Mouse (Mus musculus) erythroblast, adult 5-6 weeks (primary cell): ENCODE results near the gene Olfr342. TPM values are rescaled to one million over a fixed set of nuclear protein-coding genes. Genes with fewer than 3 reads are reported as not detected.

ENCODE experiments used
- ATAC-seq: replicated peaks from 2 replicates; pipeline ENCODE4 v1.8.0; 2016; ENCODE audit warnings: moderate number of reproducible peaks, mild to moderate bottlenecking, moderate TSS enrichment, inconsistent platforms; ENCODE audit not compliant: poor library complexity, low FRiP score, severe bottlenecking
- total RNA-seq, 2 experiments: library from RNA; stranded (forward) in 1 of 2; stranded (reverse) in 1 of 2; fragments of 150-400 nt in 1 of 2; fragments of 200-764, 138-1000 nt in 1 of 2; gene quantifications; 2 replicates each; pipeline versions ENCODE4 v1.2.3 to v1.2.4; 2015 to 2017; ENCODE audit warnings: low replicate concordance in 2 of 2

Gene Olfr342
- total RNA-seq (2015; ENCODE audit: low replicate concordance) (not detected in 2 replicates), total RNA-seq (2017; ENCODE audit: low replicate concordance) (not detected in 2 replicates)

DNA sequence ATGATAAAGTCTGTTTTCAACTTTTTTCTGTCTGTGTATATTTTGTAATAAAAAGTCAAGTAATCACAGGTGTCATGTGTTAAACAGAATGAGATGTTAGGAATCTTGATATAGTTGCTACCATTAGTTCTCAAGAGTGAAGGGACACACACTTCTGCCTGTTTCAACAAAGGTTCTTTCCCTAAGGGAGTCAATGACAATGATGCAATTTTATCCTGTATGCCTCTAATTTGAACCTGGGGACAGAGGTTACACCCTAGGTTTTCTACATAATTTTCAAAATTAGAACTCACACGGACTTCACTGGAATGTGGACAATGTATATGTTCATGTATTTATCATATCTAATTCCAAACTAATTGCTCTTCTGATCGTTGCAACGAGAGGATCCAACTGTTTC lies at the start of gene Olfr342:
TSS of gene Olfr342 (plus strand) at position 301 of the 400 bp plus-strand sequence.
- ATAC-seq, result no peak

DNA sequence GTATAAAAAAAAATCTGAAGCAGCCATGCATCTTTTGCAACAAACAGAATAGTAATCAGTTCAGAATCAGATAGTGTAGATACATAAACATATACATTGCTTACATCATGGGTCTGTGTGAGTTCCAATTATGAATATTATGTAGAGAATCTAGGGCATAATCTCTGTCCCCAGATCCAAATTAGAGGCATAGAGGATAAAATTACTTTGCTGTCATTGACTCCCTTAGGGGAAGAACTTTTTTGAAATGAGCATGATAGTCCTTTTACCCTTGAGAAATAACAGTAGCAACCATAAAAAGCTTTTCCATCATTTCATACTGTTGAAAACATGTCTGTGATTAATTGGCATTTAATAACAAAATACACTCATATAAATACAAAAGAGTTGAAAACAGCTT lies 42.4 kb upstream of the Olfr342 start, which contains the start of gene Olfr341:
TSS of gene Olfr341 (minus strand) at position 101 of the 400 bp plus-strand sequence.
- ATAC-seq, result no peak

DNA sequence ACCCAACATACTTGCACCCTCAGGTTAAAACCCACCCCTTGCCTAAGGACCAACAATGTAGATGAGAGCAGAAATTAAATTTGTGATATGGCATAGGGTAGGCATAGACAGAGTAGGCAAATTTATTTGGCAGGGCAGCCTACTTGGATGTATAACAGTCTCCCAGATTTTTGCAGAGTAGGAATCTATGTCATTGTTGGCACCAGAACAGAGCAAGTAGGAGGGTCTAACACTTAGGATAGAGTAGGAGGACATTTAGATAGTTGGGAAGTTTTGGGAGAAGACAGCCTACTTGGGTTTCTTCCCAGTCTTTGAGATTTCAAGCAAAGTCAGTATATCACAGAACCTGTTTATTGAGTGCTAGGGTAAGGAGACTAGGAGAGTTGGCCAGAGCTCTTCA lies 40.4 kb downstream of the Olfr342 start:
- no peak for ATAC-seq

DNA sequence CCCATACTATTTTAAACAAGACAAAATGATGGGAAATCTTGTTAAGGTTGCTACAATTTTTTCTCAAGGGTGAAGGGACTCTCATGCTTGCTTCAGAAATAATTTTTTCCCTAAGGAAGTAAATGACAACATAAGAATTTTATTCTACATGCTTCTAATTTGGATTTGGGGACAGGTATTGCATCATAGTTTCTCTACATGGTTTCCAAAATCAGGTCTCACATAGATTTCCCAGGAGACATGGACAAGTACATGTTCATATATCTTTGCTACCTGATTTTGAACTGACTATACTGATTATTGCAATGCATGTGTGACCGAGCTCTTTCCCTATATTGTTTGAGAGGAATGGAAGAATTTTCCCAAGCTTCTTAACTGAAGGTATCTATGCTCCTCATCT lies 41.6 kb downstream of the Olfr342 start, which contains the start of gene Olfr344:
TSS of gene Olfr344 (plus strand) at position 301 of the 400 bp plus-strand sequence.
- no peak for ATAC-seq

DNA sequence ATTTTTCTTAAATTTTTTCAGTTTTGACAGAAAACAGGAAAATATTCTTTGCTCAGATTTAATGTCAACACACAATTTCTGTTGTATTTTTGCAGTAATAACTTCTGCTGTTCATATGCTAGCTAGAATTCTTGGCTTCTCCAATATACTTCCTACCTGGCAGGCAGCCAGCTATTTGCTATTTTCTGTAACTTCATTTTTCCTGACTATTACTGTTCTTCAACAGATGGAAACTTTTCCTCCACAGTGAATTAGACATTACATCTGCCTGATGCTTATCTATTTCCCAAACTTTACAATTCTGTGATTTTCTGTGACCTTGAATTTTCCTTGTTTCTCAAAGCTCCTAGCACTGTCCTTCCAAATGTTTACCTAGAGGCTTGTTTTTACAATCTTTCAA lies 42.2 kb downstream of the Olfr342 start:
- ATAC-seq, result no peak

DNA sequence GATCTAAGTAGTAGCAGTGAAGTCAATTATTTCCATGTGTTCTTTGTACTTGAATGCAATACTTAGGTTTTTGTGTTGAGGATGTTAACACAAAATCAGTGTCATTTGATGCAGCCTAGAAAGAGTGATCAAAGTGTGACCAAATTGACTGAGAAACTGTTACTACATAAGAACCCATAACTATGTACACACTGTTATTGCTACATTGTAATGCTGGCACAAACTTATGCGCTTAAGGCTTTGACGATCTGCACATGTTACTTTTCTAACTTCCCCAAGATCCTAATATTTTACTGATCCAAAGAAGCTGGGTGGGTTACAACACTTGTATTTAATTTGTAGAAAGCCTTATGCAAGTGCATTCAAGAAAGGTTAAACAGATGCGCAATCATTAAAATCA lies 43.0 kb downstream of the Olfr342 start:
- no peak for ATAC-seq

Other genes starting within 250 kb of the Olfr342 start
- gene Olfr338, start 151.5 kb upstream of the Olfr342 start, total RNA-seq (2015; ENCODE audit: low replicate concordance), result not detected in 2 replicates
- not detected in 2 replicates for gene Olfr338, start 151.5 kb upstream of the Olfr342 start, total RNA-seq (2017; ENCODE audit: low replicate concordance)
- not detected in 2 replicates for gene Olfr339, start 106.1 kb upstream of the Olfr342 start, total RNA-seq (2015; ENCODE audit: low replicate concordance)
- not detected in 2 replicates for gene Olfr339, start 106.1 kb upstream of the Olfr342 start, total RNA-seq (2017; ENCODE audit: low replicate concordance)
- gene Olfr340, start 72.4 kb upstream of the Olfr342 start, total RNA-seq (2015; ENCODE audit: low replicate concordance), result not detected in 2 replicates
- not detected in 2 replicates for gene Olfr340, start 72.4 kb upstream of the Olfr342 start, total RNA-seq (2017; ENCODE audit: low replicate concordance)
- gene Olfr341, start 42.5 kb upstream of the Olfr342 start, total RNA-seq (2015; ENCODE audit: low replicate concordance), result not detected in 2 replicates
- gene Olfr341, start 42.5 kb upstream of the Olfr342 start, total RNA-seq (2017; ENCODE audit: low replicate concordance), result 0.09 TPM in 1 of 2 replicates, not detected in the other
- not detected in 2 replicates for gene Olfr344, start 41.7 kb downstream of the Olfr342 start, total RNA-seq (2015; ENCODE audit: low replicate concordance)
- 0.09 TPM in 1 of 2 replicates, not detected in the other for gene Olfr344, start 41.7 kb downstream of the Olfr342 start, total RNA-seq (2017; ENCODE audit: low replicate concordance)
- gene Olfr345, start 115.0 kb downstream of the Olfr342 start, total RNA-seq (2015; ENCODE audit: low replicate concordance), result not detected in 2 replicates
- not detected in 2 replicates for gene Olfr345, start 115.0 kb downstream of the Olfr342 start, total RNA-seq (2017; ENCODE audit: low replicate concordance)
- gene Olfr346, start 160.8 kb downstream of the Olfr342 start, total RNA-seq (2015; ENCODE audit: low replicate concordance), result not detected in 2 replicates
- gene Olfr346, start 160.8 kb downstream of the Olfr342 start, total RNA-seq (2017; ENCODE audit: low replicate concordance), result not detected in 2 replicates
- not detected in 2 replicates for gene Olfr347, start 206.9 kb downstream of the Olfr342 start, total RNA-seq (2015; ENCODE audit: low replicate concordance)
- not detected in 2 replicates for gene Olfr347, start 206.9 kb downstream of the Olfr342 start, total RNA-seq (2017; ENCODE audit: low replicate concordance)